Mouse (Mus musculus): ENCODE measurements around the gene Cd82. TPM values are rescaled to one million over a fixed set of nuclear protein-coding genes. Genes with fewer than 3 reads are reported as not detected.

Gene Cd82
- polyA plus RNA-seq, 1 experiment, result 433 TPM

- TF ChIP-seq CTCF (IDR thresholded peaks at IDR 0.05; ENCODE audit: extremely low read depth, insufficient read length, insufficient replicate concordance, low read depth, low read length) (no peak), POLR2A (IDR thresholded peaks at IDR 0.05; ENCODE audit: low read depth, low read length) (no peak)
- WGBS, result 82% methylated on average over 12 of the region's 12 CpGs
- Histone ChIP-seq H3K36me3 (ENCODE audit: control insufficient read depth, insufficient read depth, low read length) (peaks cover 20% of the 10 kb centered on the region), H3K27me3 (ENCODE audit: control insufficient read depth, insufficient read depth, low read length) (no peaks in the 10 kb centered on the region), H3K4me3 (ENCODE audit: low read depth, low read length) (no peak overlapping the region), H3K27ac (ENCODE audit: insufficient read depth, low read depth, low read length) (no peak overlapping the region), H3K4me1 (ENCODE audit: control insufficient read depth, insufficient read depth, insufficient read length, low read length) (peaks cover 4% of the 10 kb centered on the region)
Measured at GRCm38 (mm10) chr2:93416874-93417709, 45.8 kb downstream of the Cd82 start.

- WGBS, result 61% methylated on average over 5 of the region's 5 CpGs
- TF ChIP-seq CTCF (IDR thresholded peaks at IDR 0.05; ENCODE audit: extremely low read depth, insufficient read length, insufficient replicate concordance, low read depth, low read length) (peak; percentile 82; the same call in 1 of the 2 replicates), POLR2A (IDR thresholded peaks at IDR 0.05; ENCODE audit: low read depth, low read length) (no peak)
- no peak overlapping the region for H3K4me3 ChIP-seq (ENCODE audit: low read depth, low read length)
Measured at GRCm38 (mm10) chr2:93415281-93415680, 47.7 kb downstream of the Cd82 start.

DNA sequence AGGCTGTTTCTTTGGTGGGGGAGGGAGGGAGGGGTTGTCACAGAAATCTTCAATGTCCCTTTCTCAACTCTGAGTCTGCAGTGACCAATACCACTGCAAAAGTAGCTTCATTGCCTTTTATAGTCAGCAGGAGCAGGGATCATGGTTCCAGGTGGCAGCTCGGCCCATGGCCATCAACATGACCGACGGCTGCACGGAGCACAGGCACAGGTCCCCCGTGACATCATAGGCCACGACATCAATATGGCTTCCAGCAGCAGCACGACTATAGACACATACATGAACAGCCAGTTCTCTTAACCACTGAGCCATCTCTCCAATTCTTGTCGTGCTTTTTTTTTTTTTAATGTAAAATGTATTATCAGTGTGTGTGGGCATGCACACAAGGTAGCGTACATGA, 48.8 kb downstream of the Cd82 start:
- Histone ChIP-seq H3K4me1 (ENCODE audit: control insufficient read depth, insufficient read depth, insufficient read length, low read length) (peaks cover 16% of the 10 kb centered on the region), H3K27ac (ENCODE audit: insufficient read depth, low read depth, low read length) (no peak overlapping the region), H3K27me3 (ENCODE audit: control insufficient read depth, insufficient read depth, low read length) (no peaks in the 10 kb centered on the region), H3K36me3 (ENCODE audit: control insufficient read depth, insufficient read depth, low read length) (peaks cover 1% of the 10 kb centered on the region; the same call in 1 of the 2 replicates), H3K4me3 (ENCODE audit: low read depth, low read length) (no peak overlapping the region)
- TF ChIP-seq CTCF (IDR thresholded peaks at IDR 0.05; ENCODE audit: extremely low read depth, insufficient read length, insufficient replicate concordance, low read depth, low read length), result no peak
- TF ChIP-seq POLR2A (IDR thresholded peaks at IDR 0.05; ENCODE audit: low read depth, low read length), result no peak
- 83% methylated on average over 9 of the region's 9 CpGs for WGBS

More at GRCm38 (mm10) chr2:93415281-93415680, 47.7 kb downstream of the Cd82 start:
- peaks cover 12% of the 10 kb centered on the region for H3K36me3 ChIP-seq (ENCODE audit: control insufficient read depth, insufficient read depth, low read length)
- H3K27me3 ChIP-seq (ENCODE audit: control insufficient read depth, insufficient read depth, low read length), result no peaks in the 10 kb centered on the region
- no peak overlapping the region for H3K27ac ChIP-seq (ENCODE audit: insufficient read depth, low read depth, low read length)
- peaks cover 16% of the 10 kb centered on the region for H3K4me1 ChIP-seq (ENCODE audit: control insufficient read depth, insufficient read depth, insufficient read length, low read length)

DNA sequence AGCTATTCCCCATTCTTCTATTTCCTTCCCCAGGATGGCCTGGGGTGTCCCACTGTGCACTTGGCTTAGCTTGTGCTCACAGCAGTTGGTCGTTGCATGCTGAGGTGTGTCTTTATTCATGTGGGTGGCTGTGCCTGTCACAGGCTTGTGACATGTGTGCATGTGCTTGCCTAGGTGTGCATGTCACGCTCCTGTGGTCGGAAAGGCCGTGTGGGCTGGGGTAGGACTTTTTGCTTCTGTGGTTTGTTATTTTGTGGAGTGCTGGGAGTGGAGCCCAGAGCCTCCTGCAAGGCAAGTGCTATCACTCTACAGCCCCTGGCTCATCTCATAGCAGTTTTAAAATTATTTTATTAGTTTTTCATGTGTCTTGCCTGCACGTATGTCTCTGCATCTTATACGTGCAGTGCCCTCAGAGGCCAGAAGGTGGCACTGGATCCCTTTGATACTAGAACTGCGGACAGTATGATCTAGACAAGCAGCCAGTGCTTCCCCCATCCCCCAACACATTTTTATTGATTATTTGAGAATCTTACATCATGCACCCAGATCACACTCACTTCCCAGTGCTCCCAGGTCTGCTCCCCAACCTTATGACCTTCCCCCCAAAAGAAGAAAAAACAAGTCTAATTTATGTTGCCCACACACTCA, 49.4 kb downstream of the Cd82 start:
- Histone ChIP-seq H3K4me1 (ENCODE audit: control insufficient read depth, insufficient read depth, insufficient read length, low read length) (peaks cover 16% of the 10 kb centered on the region), H3K4me3 (ENCODE audit: low read depth, low read length) (no peak overlapping the region), H3K27ac (ENCODE audit: insufficient read depth, low read depth, low read length) (no peak overlapping the region), H3K27me3 (ENCODE audit: control insufficient read depth, insufficient read depth, low read length) (no peaks in the 10 kb centered on the region), H3K36me3 (ENCODE audit: control insufficient read depth, insufficient read depth, low read length) (no peaks in the 10 kb centered on the region)
- TF ChIP-seq POLR2A (IDR thresholded peaks at IDR 0.05; ENCODE audit: low read depth, low read length) (no peak), CTCF (IDR thresholded peaks at IDR 0.05; ENCODE audit: extremely low read depth, insufficient read length, insufficient replicate concordance, low read depth, low read length) (peak; percentile 62; the same call in 1 of the 2 replicates)
- WGBS, result 50% methylated on average over 7 of the region's 7 CpGs

- no peak overlapping the region for H3K27ac ChIP-seq (ENCODE audit: insufficient read depth, low read depth, low read length)
- 16% methylated on average over 4 of the region's 4 CpGs for WGBS
- no peak overlapping the region for H3K4me3 ChIP-seq (ENCODE audit: low read depth, low read length)
- no peaks in the 10 kb centered on the region for H3K36me3 ChIP-seq (ENCODE audit: control insufficient read depth, insufficient read depth, low read length)
- TF ChIP-seq CTCF (IDR thresholded peaks at IDR 0.05; ENCODE audit: extremely low read depth, insufficient read length, insufficient replicate concordance, low read depth, low read length), result no peak
- TF ChIP-seq POLR2A (IDR thresholded peaks at IDR 0.05; ENCODE audit: low read depth, low read length), result no peak
- no peaks in the 10 kb centered on the region for H3K27me3 ChIP-seq (ENCODE audit: control insufficient read depth, insufficient read depth, low read length)
- peaks cover 16% of the 10 kb centered on the region for H3K4me1 ChIP-seq (ENCODE audit: control insufficient read depth, insufficient read depth, insufficient read length, low read length)
Measured at GRCm38 (mm10) chr2:93412101-93412500, 50.8 kb downstream of the Cd82 start.

DNA sequence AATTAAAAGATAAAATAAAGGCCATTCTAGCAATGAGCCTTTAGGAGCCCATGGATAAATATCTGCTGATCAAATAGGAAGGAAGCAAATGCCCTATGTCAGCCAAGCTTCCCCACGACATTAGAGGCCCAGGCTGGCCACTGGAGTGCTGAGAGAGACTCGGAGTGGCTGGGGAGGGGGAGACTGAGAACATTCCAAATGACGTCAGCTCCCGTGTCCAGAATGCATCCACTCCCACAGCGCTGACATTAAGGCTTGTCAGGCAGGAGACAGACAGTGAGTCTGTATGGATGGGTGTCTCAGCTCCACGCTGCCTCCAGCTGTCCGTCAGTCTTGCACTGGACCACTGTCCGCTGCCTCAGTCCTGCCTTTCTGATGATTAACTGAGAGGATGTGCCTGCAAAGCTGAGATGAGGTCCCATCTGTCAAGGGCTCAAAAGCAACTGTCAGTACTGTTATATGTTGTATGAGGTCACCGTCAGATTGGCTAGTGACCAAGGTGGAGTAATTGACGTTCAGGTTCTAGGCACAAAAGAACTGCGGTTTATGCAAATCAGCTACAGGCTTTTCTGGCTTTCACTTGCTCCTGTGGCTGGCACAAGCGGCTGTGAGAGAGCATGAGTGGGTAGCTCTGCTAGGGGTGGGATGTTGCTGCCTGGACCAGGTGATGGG, 51.9 kb downstream of the Cd82 start:
- H3K4me3 ChIP-seq (ENCODE audit: low read depth, low read length), result no peak overlapping the region
- TF ChIP-seq CTCF (IDR thresholded peaks at IDR 0.05; ENCODE audit: extremely low read depth, insufficient read length, insufficient replicate concordance, low read depth, low read length) (no peak), POLR2A (IDR thresholded peaks at IDR 0.05; ENCODE audit: low read depth, low read length) (no peak)
- peaks cover 16% of the 10 kb centered on the region for H3K4me1 ChIP-seq (ENCODE audit: control insufficient read depth, insufficient read depth, insufficient read length, low read length)
- H3K27me3 ChIP-seq (ENCODE audit: control insufficient read depth, insufficient read depth, low read length), result no peaks in the 10 kb centered on the region
- 57% methylated on average over 12 of the region's 12 CpGs for WGBS
- H3K27ac ChIP-seq (ENCODE audit: insufficient read depth, low read depth, low read length), result no peak overlapping the region
- no peaks in the 10 kb centered on the region for H3K36me3 ChIP-seq (ENCODE audit: control insufficient read depth, insufficient read depth, low read length)
